Comparison of ENCODE assay signal across 26 mouse cellular contexts in the genomic region with DNA sequence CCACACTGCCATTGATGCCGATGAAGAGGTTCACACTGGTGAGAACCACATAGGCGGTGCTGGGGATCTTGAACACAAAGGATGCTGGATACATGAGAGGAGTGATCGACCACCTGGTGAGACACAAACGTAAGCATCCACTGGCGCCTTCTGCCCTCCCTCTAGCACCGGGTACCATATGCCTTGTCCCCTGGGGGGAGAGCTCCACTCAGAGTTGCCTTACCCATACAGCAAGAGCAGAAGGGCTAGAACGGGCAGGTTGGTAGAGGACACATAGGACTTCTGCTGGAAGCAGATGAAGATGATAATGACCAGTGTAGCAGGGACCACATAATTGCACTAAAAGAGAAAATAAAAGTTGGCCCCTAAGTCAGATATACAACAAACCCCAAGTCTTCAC. TPM values are rescaled to one million over a fixed set of nuclear protein-coding genes. Genes with fewer than 3 reads are reported as not detected.
DNase-seq lines count a peak whose midpoint lies in the region; ATAC-seq lines count a peak whose summit lies in the region.
"Had no signal": no experiment of that assay in that cellular context is flagged by ENCODE, and none has a peak within 500 bp of the region (broad histone marks: within the 10 kb centered on the region; RNA-seq: fewer than 3 reads in every experiment).

No protein-coding gene starts in this region.

- no peak for DNase-seq in hindbrain, embryonic 14.5 days (ENCODE audit: low spot score)
- no peak for DNase-seq in kidney, adult 8-10 months
- no peak for DNase-seq in neural tube, embryonic 11.5 days (ENCODE audit: low spot score)
- no peak for DNase-seq in neural tube, embryonic 10.5 days (ENCODE audit: extremely low spot score, low spot score)
- DNase-seq in layer of hippocampus, adult 9-11 months = no peak
- DNase-seq: adrenal gland, postnatal 10 days; B cell, adult 2 months; cerebellum, adult 11-12 months; cerebellum, adult 9-10 months; cerebellum, postnatal 25 days; gastrocnemius, postnatal 10 days; heart, adult 18-20 months; heart, postnatal 10 days; heart, postnatal 4 days had no signal

- peaks cover 9% of the 10 kb centered on the region; the same call in 1 of the 2 replicates for H3K36me3 ChIP-seq in hindbrain, embryonic 12.5 days
- peaks cover 8% of the 10 kb centered on the region for H3K36me3 ChIP-seq in hindbrain, embryonic 14.5 days (replicated peaks; ENCODE audit: control insufficient read depth, insufficient read depth)
- peaks cover 19% of the 10 kb centered on the region for H3K36me3 ChIP-seq in kidney, embryonic 16.5 days (ENCODE audit: insufficient read depth, low read length)
- H3K36me3 ChIP-seq in neural tube, embryonic 11.5 days (ENCODE audit: control insufficient read depth, insufficient read depth, low read length) = no peaks in the 10 kb centered on the region
- H3K36me3 ChIP-seq in neural tube, embryonic 15.5 days = 0 out of 2 replicates have a peak, but pooled peaks cover 2% of the 10 kb centered on the region

- no peak overlapping the region for H3K4me3 ChIP-seq in hindbrain, embryonic 12.5 days
- H3K4me3 ChIP-seq in hindbrain, embryonic 14.5 days (replicated peaks; ENCODE audit: low read length) = no peak overlapping the region
- H3K4me3 ChIP-seq in kidney, embryonic 16.5 days (ENCODE audit: low read length) = no peak overlapping the region
- H3K4me3 ChIP-seq in neural tube, embryonic 11.5 days (ENCODE audit: low read depth, low read length) = no peak overlapping the region
- no peak overlapping the region for H3K4me3 ChIP-seq in neural tube, embryonic 15.5 days (replicated peaks)
- H3K4me3 ChIP-seq: embryonic facial prominence, embryonic 12.5 days; forebrain, embryonic 15.5 days; heart, embryonic 10.5 days had no signal

- H3K9ac ChIP-seq in hindbrain, embryonic 12.5 days = no peak overlapping the region
- no peak overlapping the region for H3K9ac ChIP-seq in hindbrain, embryonic 14.5 days
- H3K9ac ChIP-seq in kidney, embryonic 16.5 days (replicated peaks; ENCODE audit: low read length) = no peak overlapping the region
- no peak overlapping the region for H3K9ac ChIP-seq in neural tube, embryonic 11.5 days (ENCODE audit: low read length)
- no peak overlapping the region for H3K9ac ChIP-seq in neural tube, embryonic 15.5 days (replicated peaks)
- H3K9ac ChIP-seq: embryonic facial prominence, embryonic 12.5 days; forebrain, embryonic 15.5 days had no signal

- ATAC-seq in hindbrain, embryonic 12.5 days (ENCODE audit: low FRiP score) = peak; percentile 50; the same call in 1 of the 2 replicates
- ATAC-seq in hindbrain, embryonic 14.5 days (ENCODE audit: low FRiP score) = no peak
- 0 out of 2 replicates have a peak, but pooled peaks have one; percentile 54 for ATAC-seq in kidney, embryonic 16.5 days (ENCODE audit: low FRiP score, low TSS enrichment)
- 0 out of 2 replicates have a peak, but pooled peaks have one; percentile 13 for ATAC-seq in neural tube, embryonic 11.5 days (ENCODE audit: insufficient read depth, low FRiP score, low TSS enrichment)
- peak; percentile 46; the same call in 1 of the 2 replicates for ATAC-seq in neural tube, embryonic 15.5 days (ENCODE audit: low FRiP score)
- ATAC-seq: CD4-positive, CD25-positive, alpha-beta regulatory T cell, adult 4 months; forebrain, embryonic 15.5 days had no signal

- H3K9me3 ChIP-seq in hindbrain, embryonic 12.5 days (replicated peaks) = no peaks in the 10 kb centered on the region
- H3K9me3 ChIP-seq in hindbrain, embryonic 14.5 days (ENCODE audit: control insufficient read depth, low read length) = no peaks in the 10 kb centered on the region
- H3K9me3 ChIP-seq in kidney, embryonic 16.5 days (ENCODE audit: low read length) = no peaks in the 10 kb centered on the region
- H3K9me3 ChIP-seq in neural tube, embryonic 11.5 days (ENCODE audit: control insufficient read depth, low read length) = no peaks in the 10 kb centered on the region
- H3K9me3 ChIP-seq in neural tube, embryonic 15.5 days (replicated peaks) = no peaks in the 10 kb centered on the region
- H3K9me3 ChIP-seq: embryonic facial prominence, embryonic 12.5 days; forebrain, embryonic 15.5 days; G1E; heart, embryonic 10.5 days had no signal

- H3K4me1 ChIP-seq in hindbrain, embryonic 12.5 days = peaks cover 6% of the 10 kb centered on the region; the same call in 1 of the 2 replicates
- H3K4me1 ChIP-seq in hindbrain, embryonic 14.5 days (replicated peaks; ENCODE audit: control insufficient read depth, insufficient read depth, low read length) = no peaks in the 10 kb centered on the region; the same call in 1 of the 2 replicates
- H3K4me1 ChIP-seq in kidney, embryonic 16.5 days (ENCODE audit: insufficient read depth, low read length) = peaks cover 4% of the 10 kb centered on the region; the same call in 1 of the 2 replicates
- H3K4me1 ChIP-seq in neural tube, embryonic 11.5 days (ENCODE audit: control insufficient read depth, insufficient read depth, low read length) = no peaks in the 10 kb centered on the region
- H3K4me1 ChIP-seq in neural tube, embryonic 15.5 days = peaks cover 9% of the 10 kb centered on the region; the same call in 1 of the 2 replicates
- H3K4me1 ChIP-seq: embryonic facial prominence, embryonic 12.5 days had no signal

- H3K27ac ChIP-seq in hindbrain, embryonic 12.5 days = no peak overlapping the region
- H3K27ac ChIP-seq in hindbrain, embryonic 14.5 days = no peak overlapping the region
- no peak overlapping the region for H3K27ac ChIP-seq in kidney, embryonic 16.5 days (ENCODE audit: low read length)
- no peak overlapping the region for H3K27ac ChIP-seq in neural tube, embryonic 11.5 days (ENCODE audit: low read depth, low read length)
- peak overlapping the region; percentile 33; the same call in 1 of the 2 replicates for H3K27ac ChIP-seq in neural tube, embryonic 15.5 days (replicated peaks)
- H3K27ac ChIP-seq: embryonic facial prominence, embryonic 12.5 days; forebrain, embryonic 15.5 days; heart, embryonic 10.5 days had no signal

- no peak overlapping the region for H3K4me2 ChIP-seq in hindbrain, embryonic 12.5 days (replicated peaks)
- no peak overlapping the region for H3K4me2 ChIP-seq in hindbrain, embryonic 14.5 days (replicated peaks)
- no peak overlapping the region for H3K4me2 ChIP-seq in kidney, embryonic 16.5 days (replicated peaks; ENCODE audit: low read depth, low read length)
- H3K4me2 ChIP-seq in neural tube, embryonic 11.5 days (ENCODE audit: low read depth) = no peak overlapping the region
- no peak overlapping the region for H3K4me2 ChIP-seq in neural tube, embryonic 15.5 days
- H3K4me2 ChIP-seq: embryonic facial prominence, embryonic 12.5 days; forebrain, embryonic 15.5 days had no signal

- no peaks in the 10 kb centered on the region for H3K27me3 ChIP-seq in hindbrain, embryonic 12.5 days
- H3K27me3 ChIP-seq in hindbrain, embryonic 14.5 days (ENCODE audit: control insufficient read depth, insufficient read depth, low read length) = no peaks in the 10 kb centered on the region
- H3K27me3 ChIP-seq in kidney, embryonic 16.5 days (ENCODE audit: insufficient read depth, low read length) = no peaks in the 10 kb centered on the region
- H3K27me3 ChIP-seq in neural tube, embryonic 11.5 days (ENCODE audit: control insufficient read depth, insufficient read depth, low read length) = no peaks in the 10 kb centered on the region
- no peaks in the 10 kb centered on the region for H3K27me3 ChIP-seq in neural tube, embryonic 15.5 days (replicated peaks)
- H3K27me3 ChIP-seq: embryonic facial prominence, embryonic 12.5 days; forebrain, embryonic 15.5 days had no signal

- 76% methylated on average over 7 of the region's 7 CpGs for WGBS in hindbrain, embryonic 12.5 days
- 68% methylated on average over 7 of the region's 7 CpGs for WGBS in hindbrain, embryonic 14.5 days
- 83% methylated on average over 7 of the region's 7 CpGs for WGBS in kidney, embryonic 16.5 days
- 69% methylated on average over 7 of the region's 7 CpGs for WGBS in neural tube, embryonic 11.5 days
- WGBS in neural tube, embryonic 15.5 days = 73% methylated on average over 7 of the region's 7 CpGs

RNA-seq across cellular contexts. Expression of a gene that starts 34.1 kb away (rescaled TPM):
- 120 and 122 TPM in 2 replicates for polyA plus RNA-seq in hindbrain, embryonic 12.5 days (2016; fragmentation: Nextera tagmentation; extraction: Ambion mirVana)
- 199 and 202 TPM in 2 replicates for polyA plus RNA-seq in hindbrain, embryonic 14.5 days (2014; fragmentation: Nextera tagmentation; extraction: Ambion mirVana)
- 78.3 and 80.2 TPM in 2 replicates for polyA plus RNA-seq in kidney, embryonic 16.5 days (2015; fragmentation: Nextera tagmentation; extraction: Ambion mirVana)
- 125 and 131 TPM in 2 replicates for polyA plus RNA-seq in neural tube, embryonic 11.5 days (2014; fragmentation: Nextera tagmentation; extraction: Ambion mirVana)
- 156 and 189 TPM in 2 replicates for polyA plus RNA-seq in neural tube, embryonic 15.5 days (2015; fragmentation: Nextera tagmentation; extraction: Ambion mirVana)

RNA-seq across cellular contexts. Expression of a gene that starts 56.7 kb away (rescaled TPM):
- not detected in 2 replicates for polyA plus RNA-seq in hindbrain, embryonic 12.5 days (2016; fragmentation: Nextera tagmentation; extraction: Ambion mirVana)
- polyA plus RNA-seq in hindbrain, embryonic 14.5 days (2014; fragmentation: Nextera tagmentation; extraction: Ambion mirVana) = not detected in 2 replicates
- 0.37 TPM in 1 of 2 replicates, not detected in the other for polyA plus RNA-seq in kidney, embryonic 16.5 days (2015; fragmentation: Nextera tagmentation; extraction: Ambion mirVana)
- not detected in 2 replicates for polyA plus RNA-seq in neural tube, embryonic 11.5 days (2014; fragmentation: Nextera tagmentation; extraction: Ambion mirVana)
- polyA plus RNA-seq in neural tube, embryonic 15.5 days (2015; fragmentation: Nextera tagmentation; extraction: Ambion mirVana) = not detected in 2 replicates
- polyA plus RNA-seq: brain, embryonic 14.5 days; cortical plate, adult 2 months; embryonic facial prominence, embryonic 12.5 days; forebrain, embryonic 11.5 days; forebrain, embryonic 15.5 days; G1E; heart, embryonic 10.5 days; heart, embryonic 14.5 days had no signal
